Mouse (Mus musculus) midbrain, embryonic 11.5 days (tissue): Measurements from ENCODE around the gene Stx4a. TPM values are rescaled to one million over a fixed set of nuclear protein-coding genes. Genes with fewer than 3 reads are reported as not detected.
"Not testable (repeated sequence)": the region's sequence is repeated elsewhere in the genome, so short reads cannot be mapped to it uniquely, and the experiment has no call there.

ENCODE experiments used
- ATAC-seq: fragments of 200-750 bp; cut with Nextera tagmentation; 2 replicates; pipeline ENCODE4 v1.8.0; 2017; ENCODE audit warnings: moderate TSS enrichment, moderate library complexity; ENCODE audit not compliant: low FRiP score
- DNase-seq: peaks from one replicate; pipeline ENCODE4 v3.0.0; 2015; ENCODE audit warnings: low spot score; ENCODE audit errors: missing footprints
- H3K27ac ChIP-seq: fragments of 300-500 bp; sonication (generic); 2 replicates; pipeline ENCODE4 v1.5.1; 2014; ENCODE audit warnings: low read depth, low read length
- H3K27me3 ChIP-seq: fragments of 300-500 bp; sonication (generic); 2 replicates; pipeline ENCODE4 v1.6.1; 2014; ENCODE audit warnings: mild to moderate bottlenecking, low read length, moderate library complexity, mixed read lengths; ENCODE audit not compliant: control insufficient read depth, insufficient read depth
- H3K36me3 ChIP-seq: fragments of 300-500 bp; sonication (generic); 2 replicates; pipeline ENCODE4 v1.6.1; 2014; ENCODE audit warnings: mild to moderate bottlenecking, low read length, moderate library complexity, mixed read lengths; ENCODE audit not compliant: control insufficient read depth, insufficient read depth
- H3K4me1 ChIP-seq: fragments of 300-500 bp; sonication (generic); 2 replicates; pipeline ENCODE4 v1.6.1; 2014; ENCODE audit warnings: low read length; ENCODE audit not compliant: control insufficient read depth, insufficient read depth
- H3K4me2 ChIP-seq: fragments of 300-500 bp; sonication (generic); 2 replicates; pipeline ENCODE4 v1.6.1; 2014; ENCODE audit warnings: mild to moderate bottlenecking, moderate library complexity
- H3K4me3 ChIP-seq: fragments of 300-500 bp; sonication (generic); 2 replicates; pipeline ENCODE4 v1.5.1; 2014; ENCODE audit warnings: low read depth, low read length
- H3K9ac ChIP-seq: fragments of 300-500 bp; sonication (generic); 2 replicates; pipeline ENCODE4 v1.6.1; 2014; ENCODE audit warnings: low read length
- H3K9me3 ChIP-seq: fragments of 300-500 bp; sonication (generic); 2 replicates; pipeline ENCODE4 v1.6.1; 2016; ENCODE audit warnings: low read length; ENCODE audit not compliant: control insufficient read depth
- WGBS: fragments of 180-500 bp; shearing (Covaris S2); extraction: QIAGEN DNeasy Blood & Tissue Kit; methylation state at CpG from one replicate; pipeline ENCODE4 v1.1.7; 2014; 5-methylcytosine and 5-hydroxymethylcytosine counted together
- polyA plus RNA-seq: library from polyadenylated mRNA; unstranded; fragments of >200 nt; fragmentation: Nextera tagmentation; extraction: Ambion mirVana; gene quantifications from 2 replicates; pipeline ENCODE4 v1.2.1, GENCODE M21; 2014

Stx4a gene
- polyA plus RNA-seq, 1 experiment from 2014 or later: 12.2 TPM

DNA sequence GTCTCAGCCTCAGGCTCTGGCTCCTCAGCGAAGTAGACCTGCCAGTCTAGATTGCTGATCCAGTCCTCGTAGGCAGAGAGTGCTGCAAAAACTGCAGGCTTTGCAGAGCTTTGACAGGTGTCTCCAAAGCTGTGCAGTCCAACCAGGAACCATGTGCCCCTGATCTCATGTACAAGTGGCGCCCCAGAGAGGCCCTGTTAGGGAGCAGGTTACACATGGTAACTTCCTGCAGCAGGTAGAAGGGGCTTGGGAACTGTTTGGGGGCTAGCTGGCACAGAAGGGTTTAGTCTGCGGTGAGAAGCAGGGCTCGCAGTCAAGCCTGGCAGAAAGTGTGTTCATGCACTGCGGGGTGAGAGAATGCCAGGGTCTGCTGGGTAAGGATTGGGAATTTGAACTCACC lies 62.5 kb downstream of the Stx4a start:
- ATAC-seq (no peak), DNase-seq (no peak)
- Histone ChIP-seq H3K27me3 (no peaks in the 10 kb centered on the region), H3K9ac (no peak overlapping the region), H3K36me3 (peaks cover 44% of the 10 kb centered on the region), H3K9me3 (no peaks in the 10 kb centered on the region), H3K4me2 (no peak overlapping the region), H3K4me1 (peaks cover 4% of the 10 kb centered on the region), H3K4me3 (no peak overlapping the region), H3K27ac (no peak overlapping the region)
- WGBS: 92% methylated on average over 6 of the region's 6 CpGs

GRCm38 (mm10) chr7:127887191-127887590 lies 63.1 kb downstream of the Stx4a start:
- peaks cover 38% of the 10 kb centered on the region for H3K36me3 ChIP-seq
- no peak overlapping the region for H3K9ac ChIP-seq
- 85% methylated on average over 8 of the region's 8 CpGs for WGBS
- H3K4me3 ChIP-seq: no peak overlapping the region
- peaks cover 4% of the 10 kb centered on the region for H3K4me1 ChIP-seq
- no peaks in the 10 kb centered on the region for H3K27me3 ChIP-seq
- no peaks in the 10 kb centered on the region for H3K9me3 ChIP-seq
- no peak for DNase-seq
- H3K4me2 ChIP-seq: no peak overlapping the region
- ATAC-seq: no peak
- no peak overlapping the region for H3K27ac ChIP-seq

- no peak overlapping the region for H3K27ac ChIP-seq
- H3K4me1 ChIP-seq: peaks cover 4% of the 10 kb centered on the region
- ATAC-seq (no peak), DNase-seq (no peak)
- no peaks in the 10 kb centered on the region for H3K27me3 ChIP-seq
- no peak overlapping the region for H3K4me2 ChIP-seq
- H3K9me3 ChIP-seq: no peaks in the 10 kb centered on the region
- peaks cover 33% of the 10 kb centered on the region for H3K36me3 ChIP-seq
- WGBS: 83% methylated on average over 3 of the region's 3 CpGs
- no peak overlapping the region for H3K4me3 ChIP-seq
- H3K9ac ChIP-seq: no peak overlapping the region
Observed at GRCm38 (mm10) chr7:127887781-127888180, 63.7 kb downstream of the Stx4a start.

GRCm38 (mm10) chr7:127888821-127889220 lies 64.7 kb downstream of the Stx4a start:
- ATAC-seq: no peak
- H3K36me3 ChIP-seq: peaks cover 26% of the 10 kb centered on the region

DNA sequence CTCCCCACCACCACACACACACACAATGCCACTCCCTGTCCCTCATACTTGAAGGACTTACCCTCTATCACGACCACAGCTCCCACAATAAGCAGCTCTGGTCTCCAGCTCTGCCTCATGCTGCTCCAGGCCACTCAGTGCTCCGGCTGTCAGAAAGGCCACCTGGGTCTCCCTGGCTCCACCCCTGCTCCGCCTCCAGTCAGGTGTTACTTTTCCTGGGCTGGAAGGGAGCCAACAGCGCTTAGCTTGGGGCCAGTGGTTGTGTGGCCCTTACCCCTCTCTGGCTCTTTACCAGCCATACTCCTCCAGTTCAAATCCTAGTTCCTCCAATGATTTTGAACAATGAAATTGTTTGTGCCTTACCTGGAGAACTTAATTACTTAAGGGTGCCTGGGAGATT lies 66.7 kb downstream of the Stx4a start, which contains the start of gene Prss53:
Gene Prss53 (minus strand): TSS at position 173 of the 400 bp plus-strand sequence.
- no peaks in the 10 kb centered on the region for H3K9me3 ChIP-seq
- H3K4me1 ChIP-seq: peaks cover 7% of the 10 kb centered on the region
- H3K9ac ChIP-seq: no peak within 1 kb of the TSS
- H3K27me3 ChIP-seq: no peaks in the 10 kb centered on the region
- no peak within 1 kb of the TSS for H3K4me3 ChIP-seq
- ATAC-seq (no peak), DNase-seq (no peak)
- H3K36me3 ChIP-seq: peaks cover 16% of the 10 kb centered on the region; the same call in 1 of the 2 replicates
- 40% methylated on average over 4 of the region's 4 CpGs for WGBS
- no peak within 1 kb of the TSS for H3K4me2 ChIP-seq
- no peak within 1 kb of the TSS for H3K27ac ChIP-seq

More at GRCm38 (mm10) chr7:127888821-127889220, 64.7 kb downstream of the Stx4a start:
- Histone ChIP-seq H3K4me2 (no peak overlapping the region), H3K4me3 (no peak overlapping the region), H3K9me3 (no peaks in the 10 kb centered on the region), H3K9ac (no peak overlapping the region), H3K27me3 (no peaks in the 10 kb centered on the region), H3K27ac (no peak overlapping the region), H3K4me1 (peaks cover 1% of the 10 kb centered on the region)
- no peak for DNase-seq
- 73% methylated on average over 3 of the region's 3 CpGs for WGBS

GRCm38 (mm10) chr7:127894480-127894879 lies 70.4 kb downstream of the Stx4a start:
- H3K4me2 ChIP-seq: peak overlapping the region; percentile 85; the same call in 1 of the 2 replicates
- 89% methylated on average over 5 of the region's 5 CpGs for WGBS

DNA sequence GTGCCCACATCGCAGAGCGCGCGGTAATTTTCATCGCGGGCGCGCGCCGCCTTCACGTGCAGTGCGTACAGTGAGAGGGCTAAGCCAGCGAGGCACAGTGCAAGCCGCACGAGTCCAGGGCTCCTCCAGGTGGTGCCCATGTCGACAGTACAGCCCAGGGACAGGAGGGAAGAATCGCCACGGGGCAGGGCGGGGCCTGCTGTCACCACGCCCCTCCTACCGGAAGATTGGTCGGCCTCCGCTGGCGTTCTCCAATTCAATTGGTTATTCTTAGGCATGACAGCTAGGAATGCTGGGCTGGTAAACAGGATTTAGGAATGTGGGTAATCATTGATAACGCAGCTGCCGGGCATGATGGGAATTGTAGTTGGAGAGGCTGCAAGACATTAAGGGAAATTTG lies 71.3 kb downstream of the Stx4a start, which contains the start of the genes Gm21974 and Vkorc1:
Gene Gm21974 (minus strand): TSS at position 13 of the 400 bp plus-strand sequence.
Gene Vkorc1 (minus strand): TSS at position 176 of the 400 bp plus-strand sequence.
- H3K36me3 ChIP-seq: no peaks in the 10 kb centered on the region
- peak within 1 kb of the TSS; percentile 85 for H3K4me2 ChIP-seq
- H3K27ac ChIP-seq: peak within 1 kb of the TSS; percentile 27; the same call in 1 of the 2 replicates
- peak within 1 kb of the TSS; percentile 57 for H3K4me3 ChIP-seq
- ATAC-seq (peak; percentile 98), DNase-seq (peak; percentile 97)
- under 1% methylated on average over 26 of the region's 26 CpGs for WGBS
- no peaks in the 10 kb centered on the region for H3K9me3 ChIP-seq
- no peaks in the 10 kb centered on the region for H3K27me3 ChIP-seq
- H3K9ac ChIP-seq: peak within 1 kb of the TSS; percentile 63
- peaks cover 7% of the 10 kb centered on the region for H3K4me1 ChIP-seq

More at GRCm38 (mm10) chr7:127894480-127894879, 70.4 kb downstream of the Stx4a start:
- H3K36me3 ChIP-seq: 0 out of 2 replicates have a peak, but pooled peaks cover 2% of the 10 kb centered on the region
- peak overlapping the region; percentile 57; the same call in 1 of the 2 replicates for H3K4me3 ChIP-seq
- no peak overlapping the region; the same call in 1 of the 2 replicates for H3K9ac ChIP-seq
- H3K27ac ChIP-seq: no peak overlapping the region
- H3K9me3 ChIP-seq: no peaks in the 10 kb centered on the region
- DNase-seq: no peak
- H3K4me1 ChIP-seq: peaks cover 7% of the 10 kb centered on the region
- ATAC-seq: no peak
- H3K27me3 ChIP-seq: no peaks in the 10 kb centered on the region

DNA sequence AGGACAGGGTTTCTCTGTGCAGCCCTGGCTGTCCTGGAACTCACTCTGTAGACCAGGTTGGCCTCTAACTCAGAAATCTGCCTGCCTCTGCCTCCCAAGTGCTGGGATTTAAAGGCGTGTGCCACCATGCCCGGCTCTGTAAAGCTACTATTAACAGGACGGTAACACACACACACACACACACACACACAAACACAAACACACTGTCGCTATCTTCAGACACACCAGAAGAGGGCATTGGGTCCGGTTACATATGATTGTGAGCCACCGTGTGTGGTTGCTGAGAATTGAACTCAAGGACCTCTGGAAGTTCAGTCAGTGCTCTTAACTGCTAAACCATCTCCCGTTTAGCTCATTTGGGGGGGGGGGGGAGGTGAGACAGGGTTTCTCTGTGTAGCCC lies 71.8 kb downstream of the Stx4a start:
- not testable (repeated sequence) for H3K27ac ChIP-seq, H3K27me3 ChIP-seq, H3K9me3 ChIP-seq, DNase-seq, H3K9ac ChIP-seq, H3K36me3 ChIP-seq, ATAC-seq, H3K4me1 ChIP-seq
- Histone ChIP-seq H3K4me2 (peak overlapping the region; percentile 85), H3K4me3 (peak overlapping the region; percentile 57; the same call in 1 of the 2 replicates)
- 65% methylated on average over 7 of the region's 7 CpGs for WGBS

GRCm38 (mm10) chr7:127896384-127896783 lies 72.3 kb downstream of the Stx4a start:
- H3K9me3 ChIP-seq: no peaks in the 10 kb centered on the region
- WGBS: 60% methylated on average over 13 of the region's 13 CpGs

More at GRCm38 (mm10) chr7:127896384-127896783, 72.3 kb downstream of the Stx4a start:
- H3K4me3 ChIP-seq: no peak overlapping the region
- no peak overlapping the region for H3K27ac ChIP-seq
- no peaks in the 10 kb centered on the region for H3K27me3 ChIP-seq
- H3K36me3 ChIP-seq: no peaks in the 10 kb centered on the region
- peaks cover 7% of the 10 kb centered on the region for H3K4me1 ChIP-seq
- ATAC-seq (no peak), DNase-seq (peak; percentile 91)
- H3K9ac ChIP-seq: no peak overlapping the region
- H3K4me2 ChIP-seq: no peak overlapping the region
